Mouse (Mus musculus) neural tube, embryonic 15.5 days (tissue): Measurements from ENCODE around the gene Slain1. TPM values are rescaled to one million over a fixed set of nuclear protein-coding genes. Genes with fewer than 3 reads are reported as not detected.

Experiments used
- ATAC-seq: fragments of 200-750 bp; cut with Nextera tagmentation; 2 replicates; pipeline ENCODE4 v1.8.0; 2017; ENCODE audit warnings: mild to moderate bottlenecking, moderate TSS enrichment, moderate library complexity; ENCODE audit not compliant: low FRiP score
- H3K27ac ChIP-seq: fragments of 300-500 bp; sonication (generic); replicated peaks from 2 replicates; pipeline ENCODE4 v1.5.1; 2015; ENCODE audit warnings: mild to moderate bottlenecking, inconsistent platforms
- H3K27me3 ChIP-seq: fragments of 300-500 bp; sonication (generic); replicated peaks from 2 replicates; pipeline ENCODE4 v1.6.1; 2015; ENCODE audit warnings: inconsistent platforms
- H3K36me3 ChIP-seq: fragments of 300-500 bp; sonication (generic); 2 replicates; pipeline ENCODE4 v1.6.1; 2015; ENCODE audit warnings: inconsistent platforms
- H3K4me1 ChIP-seq: fragments of 300-500 bp; sonication (generic); 2 replicates; pipeline ENCODE4 v1.6.1; 2015; ENCODE audit warnings: inconsistent platforms
- H3K4me2 ChIP-seq: fragments of 300-500 bp; sonication (generic); 2 replicates; pipeline ENCODE4 v1.6.1; 2015; ENCODE audit warnings: inconsistent platforms, mild to moderate bottlenecking, moderate library complexity
- H3K4me3 ChIP-seq: fragments of 300-500 bp; sonication (generic); replicated peaks from 2 replicates; pipeline ENCODE4 v1.5.1; 2015; ENCODE audit warnings: mild to moderate bottlenecking, inconsistent platforms
- H3K9ac ChIP-seq: fragments of 300-500 bp; sonication (generic); replicated peaks from 2 replicates; pipeline ENCODE4 v1.6.1; 2015; ENCODE audit warnings: mild to moderate bottlenecking, inconsistent platforms
- H3K9me3 ChIP-seq: fragments of 300-500 bp; sonication (generic); replicated peaks from 2 replicates; pipeline ENCODE4 v1.6.1; 2016; ENCODE audit warnings: inconsistent platforms
- WGBS: fragments of 180-500 bp; shearing (Covaris S2); methylation state at CpG from one replicate; pipeline ENCODE4 v1.1.7; 2015; ENCODE audit warnings: mixed read lengths; 5-methylcytosine and 5-hydroxymethylcytosine counted together
- polyA plus RNA-seq: library from polyadenylated mRNA; unstranded; fragments of >200 nt; fragmentation: Nextera tagmentation; extraction: Ambion mirVana; gene quantifications from 2 replicates; pipeline ENCODE4 v1.2.1, GENCODE M21; 2015

Slain1 gene
- polyA plus RNA-seq, 1 experiment from 2014 or later = 15.4 TPM

GRCm38 (mm10) chr14:103667036-103667435 lies 17.0 kb downstream of the Slain1 start:
- no peak for ATAC-seq
- no peaks in the 10 kb centered on the region for H3K9me3 ChIP-seq
- H3K27ac ChIP-seq = no peak overlapping the region

GRCm38 (mm10) chr14:103679395-103680217 lies 29.6 kb downstream of the Slain1 start:
- peaks cover 40% of the 10 kb centered on the region for H3K4me1 ChIP-seq
- peak; percentile 63 for ATAC-seq
- H3K27ac ChIP-seq = peak overlapping the region; percentile 72
- no peaks in the 10 kb centered on the region for H3K9me3 ChIP-seq
- peak overlapping the region; percentile 43 for H3K4me2 ChIP-seq
- H3K27me3 ChIP-seq = no peaks in the 10 kb centered on the region
- 0 out of 2 replicates have a peak overlapping the region, but pooled peaks have one; percentile 14 for H3K9ac ChIP-seq
- no peak overlapping the region for H3K4me3 ChIP-seq
- WGBS = 17% methylated on average over 18 of the region's 18 CpGs
- no peaks in the 10 kb centered on the region for H3K36me3 ChIP-seq

More at GRCm38 (mm10) chr14:103667036-103667435, 17.0 kb downstream of the Slain1 start:
- WGBS = 77% methylated on average over 8 of the region's 8 CpGs
- Histone ChIP-seq H3K9ac (no peak overlapping the region), H3K36me3 (peaks cover 10% of the 10 kb centered on the region), H3K4me2 (no peak overlapping the region), H3K4me1 (no peaks in the 10 kb centered on the region), H3K27me3 (no peaks in the 10 kb centered on the region), H3K4me3 (no peak overlapping the region)

GRCm38 (mm10) chr14:103680285-103680819 lies 30.3 kb downstream of the Slain1 start:
- Histone ChIP-seq H3K4me1 (peaks cover 40% of the 10 kb centered on the region), H3K27me3 (no peaks in the 10 kb centered on the region), H3K9ac (no peak overlapping the region), H3K36me3 (no peaks in the 10 kb centered on the region), H3K9me3 (no peaks in the 10 kb centered on the region), H3K4me2 (peak overlapping the region; percentile 43), H3K4me3 (no peak overlapping the region), H3K27ac (peak overlapping the region; percentile 72; the same call in 1 of the 2 replicates)
- no peak for ATAC-seq
- 60% methylated on average over 7 of the region's 7 CpGs for WGBS

DNA sequence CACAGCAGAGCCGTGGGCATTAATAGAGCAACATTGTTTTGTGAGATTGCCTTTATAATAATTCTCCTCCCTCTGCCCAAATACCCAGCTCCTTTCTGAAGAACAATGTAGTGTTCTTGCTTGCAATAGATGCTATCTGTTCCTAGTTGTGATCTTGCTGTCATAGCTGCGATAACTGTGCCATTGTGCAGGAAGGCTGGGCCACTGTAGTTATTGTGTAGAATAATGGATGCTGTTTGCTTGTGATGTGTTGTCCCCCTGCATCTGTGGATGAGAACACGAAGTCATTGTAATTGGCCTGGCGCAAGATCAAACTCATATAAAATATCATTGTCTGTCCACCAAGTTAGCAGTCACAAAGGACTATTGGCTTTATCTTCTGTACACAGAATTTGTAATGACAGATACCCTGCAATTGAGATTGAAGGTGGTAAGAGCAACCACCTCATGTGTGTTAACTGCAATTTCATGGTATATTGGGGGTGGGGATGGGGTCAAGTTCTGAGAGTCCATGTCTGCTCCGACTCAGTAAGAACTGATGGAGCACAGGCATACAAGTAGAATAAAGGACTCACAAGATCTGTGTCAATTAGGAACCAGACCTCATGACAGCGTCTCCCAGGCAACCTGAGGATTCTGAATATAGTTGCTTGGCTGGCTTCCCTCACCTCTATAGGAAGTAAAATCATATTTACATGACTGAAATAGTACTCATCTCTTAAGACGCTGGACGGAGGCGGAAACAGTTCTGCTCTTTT lies 32.8 kb downstream of the Slain1 start:
- no peaks in the 10 kb centered on the region for H3K27me3 ChIP-seq
- H3K36me3 ChIP-seq = peaks cover 14% of the 10 kb centered on the region
- H3K9me3 ChIP-seq = 0 out of 2 replicates have a peak, but pooled peaks cover 7% of the 10 kb centered on the region
- no peak overlapping the region for H3K27ac ChIP-seq
- peaks cover 40% of the 10 kb centered on the region for H3K4me1 ChIP-seq
- ATAC-seq = no peak
- 45% methylated on average over 9 of the region's 9 CpGs for WGBS
- H3K4me2 ChIP-seq = no peak overlapping the region
- H3K9ac ChIP-seq = no peak overlapping the region
- no peak overlapping the region for H3K4me3 ChIP-seq

- no peak overlapping the region for H3K9ac ChIP-seq
- no peaks in the 10 kb centered on the region for H3K27me3 ChIP-seq
- H3K27ac ChIP-seq = no peak overlapping the region
- 0 out of 2 replicates have a peak, but pooled peaks have one; percentile 43 for ATAC-seq
- H3K36me3 ChIP-seq = peaks cover 31% of the 10 kb centered on the region
- WGBS = 92% methylated on average over 2 of the region's 2 CpGs
- no peak overlapping the region for H3K4me3 ChIP-seq
- no peak overlapping the region for H3K4me2 ChIP-seq
- 0 out of 2 replicates have a peak, but pooled peaks cover 7% of the 10 kb centered on the region for H3K9me3 ChIP-seq
- peaks cover 12% of the 10 kb centered on the region for H3K4me1 ChIP-seq
Observed at GRCm38 (mm10) chr14:103686994-103687393, 37.0 kb downstream of the Slain1 start.

DNA sequence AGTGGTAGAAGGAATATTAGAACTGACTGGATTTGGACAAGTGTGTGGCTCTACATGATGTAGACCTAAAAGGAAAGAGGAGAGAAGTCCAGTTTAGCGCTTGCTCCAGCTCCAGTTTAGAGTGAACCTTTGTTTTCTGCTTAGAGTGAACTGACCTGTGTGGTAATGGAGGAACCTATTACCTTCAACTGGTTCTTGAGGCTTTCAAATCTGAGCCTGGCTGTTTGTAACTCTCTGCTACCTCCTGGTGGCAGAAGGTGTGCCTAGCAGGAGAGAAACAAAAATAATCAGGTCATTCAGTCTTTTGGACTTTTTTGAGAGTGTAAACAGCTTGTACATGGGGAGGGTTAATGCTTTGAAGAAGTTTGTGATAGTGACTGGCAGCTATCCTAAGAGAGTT lies 44.3 kb downstream of the Slain1 start:
- peak; percentile 65 for ATAC-seq

GRCm38 (mm10) chr14:103695620-103696019 lies 45.6 kb downstream of the Slain1 start:
- Histone ChIP-seq H3K27me3 (no peaks in the 10 kb centered on the region), H3K27ac (no peak overlapping the region), H3K36me3 (peaks cover 26% of the 10 kb centered on the region), H3K4me1 (no peaks in the 10 kb centered on the region), H3K9ac (no peak overlapping the region), H3K4me2 (no peak overlapping the region), H3K4me3 (no peak overlapping the region), H3K9me3 (no peaks in the 10 kb centered on the region)
- no peak for ATAC-seq
- 84% methylated on average over 3 of the region's 3 CpGs for WGBS

More for the DNA sequence above, 44.3 kb downstream of the Slain1 start:
- Histone ChIP-seq H3K36me3 (peaks cover 28% of the 10 kb centered on the region), H3K9ac (no peak overlapping the region), H3K4me3 (no peak overlapping the region), H3K27me3 (no peaks in the 10 kb centered on the region), H3K4me1 (no peaks in the 10 kb centered on the region), H3K27ac (no peak overlapping the region), H3K4me2 (no peak overlapping the region), H3K9me3 (no peaks in the 10 kb centered on the region)
- WGBS = 47% methylated on average over 1 of the region's 1 CpGs

GRCm38 (mm10) chr14:103697101-103697500 lies 47.1 kb downstream of the Slain1 start:
- 95% methylated on average over 7 of the region's 7 CpGs for WGBS
- H3K36me3 ChIP-seq = peaks cover 27% of the 10 kb centered on the region
- no peak overlapping the region for H3K4me3 ChIP-seq
- H3K27ac ChIP-seq = no peak overlapping the region
- ATAC-seq = no peak
- H3K9me3 ChIP-seq = no peaks in the 10 kb centered on the region
- H3K9ac ChIP-seq = no peak overlapping the region
- no peak overlapping the region for H3K4me2 ChIP-seq
- no peaks in the 10 kb centered on the region for H3K27me3 ChIP-seq
- H3K4me1 ChIP-seq = no peaks in the 10 kb centered on the region

DNA sequence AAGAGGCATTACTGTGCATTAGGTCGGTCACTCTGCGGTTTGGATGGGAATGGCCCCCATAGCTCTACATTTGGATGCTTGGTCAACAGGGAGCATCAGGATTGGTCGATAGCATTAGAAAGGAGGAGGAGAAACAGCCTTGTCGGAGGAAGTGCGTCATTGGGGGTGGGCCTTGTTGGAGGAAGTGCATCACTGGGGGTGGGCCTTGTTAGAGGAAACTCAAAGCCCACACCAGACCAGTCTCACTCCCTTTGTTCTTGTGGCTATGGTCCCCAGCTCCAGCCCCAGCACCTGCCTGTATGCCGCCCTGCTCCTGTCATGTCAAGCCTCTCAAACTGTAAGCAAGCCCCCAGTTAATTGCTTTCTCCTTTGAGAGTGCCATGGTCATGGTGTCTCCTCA lies 49.3 kb downstream of the Slain1 start:
- no peaks in the 10 kb centered on the region for H3K27me3 ChIP-seq
- 97% methylated on average over 6 of the region's 6 CpGs for WGBS
- no peaks in the 10 kb centered on the region for H3K9me3 ChIP-seq
- peaks cover 43% of the 10 kb centered on the region for H3K36me3 ChIP-seq
- H3K4me2 ChIP-seq = no peak overlapping the region
- H3K4me3 ChIP-seq = no peak overlapping the region
- no peak overlapping the region for H3K9ac ChIP-seq
- ATAC-seq = no peak
- no peak overlapping the region for H3K27ac ChIP-seq
- no peaks in the 10 kb centered on the region for H3K4me1 ChIP-seq

DNA sequence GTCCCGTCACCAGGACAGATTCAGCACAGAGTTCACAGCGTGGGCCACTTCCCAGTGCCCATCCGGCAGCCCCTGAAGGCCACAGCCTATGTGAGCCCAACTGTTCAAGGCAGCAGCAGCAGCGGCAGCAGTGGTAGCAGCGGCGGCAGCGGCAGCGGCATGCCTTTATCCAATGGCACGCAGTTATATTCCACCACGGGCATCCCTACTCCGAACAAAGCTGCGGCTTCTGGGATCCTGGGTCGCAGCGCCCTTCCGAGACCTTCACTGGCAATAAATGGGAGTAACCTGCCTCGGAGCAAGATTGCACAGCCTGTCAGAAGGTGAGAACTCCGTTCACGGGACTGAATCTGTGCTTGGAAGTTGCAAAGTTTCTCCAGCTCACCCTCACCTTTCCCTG lies 52.5 kb downstream of the Slain1 start:
- Histone ChIP-seq H3K27me3 (no peaks in the 10 kb centered on the region), H3K4me2 (no peak overlapping the region), H3K36me3 (peaks cover 43% of the 10 kb centered on the region), H3K27ac (no peak overlapping the region), H3K9me3 (no peaks in the 10 kb centered on the region), H3K4me3 (no peak overlapping the region), H3K4me1 (no peaks in the 10 kb centered on the region), H3K9ac (no peak overlapping the region)
- no peak for ATAC-seq
- WGBS = 96% methylated on average over 18 of the region's 18 CpGs

GRCm38 (mm10) chr14:103704771-103705170 lies 54.7 kb downstream of the Slain1 start:
- no peak overlapping the region; the same call in 1 of the 2 replicates for H3K27ac ChIP-seq
- WGBS = 71% methylated on average over 13 of the region's 13 CpGs
- H3K4me3 ChIP-seq = no peak overlapping the region
- no peaks in the 10 kb centered on the region for H3K27me3 ChIP-seq
- H3K9me3 ChIP-seq = no peaks in the 10 kb centered on the region
- no peak overlapping the region for H3K9ac ChIP-seq
- H3K4me2 ChIP-seq = no peak overlapping the region
- H3K4me1 ChIP-seq = no peaks in the 10 kb centered on the region
- peaks cover 33% of the 10 kb centered on the region for H3K36me3 ChIP-seq
- no peak for ATAC-seq
